Mouse (Mus musculus): Measurements from ENCODE around the gene Fam189a1. TPM values are rescaled to one million over a fixed set of nuclear protein-coding genes. Genes with fewer than 3 reads are reported as not detected.

The Fam189a1 gene
- polyA plus RNA-seq, 1 experiment from 2014 or later = 0.46 TPM

- H3K27ac ChIP-seq (ENCODE audit: low read depth) = no peak overlapping the region
- no peaks in the 10 kb centered on the region for H3K27me3 ChIP-seq (ENCODE audit: insufficient read depth, low read length)
- ATAC-seq (ENCODE audit: insufficient read depth) = no peak
- DNase-seq = no peak
- no peaks in the 10 kb centered on the region for H3K4me1 ChIP-seq (ENCODE audit: insufficient read depth)
- H3K9me3 ChIP-seq (ENCODE audit: low read depth, low read length) = no peaks in the 10 kb centered on the region
- no peak overlapping the region for H3K4me2 ChIP-seq
- H3K4me3 ChIP-seq (ENCODE audit: low read depth, low read length) = no peak overlapping the region
- H3K9ac ChIP-seq = no peak overlapping the region
- 47% methylated on average over 4 of the region's 4 CpGs for WGBS
- TF ChIP-seq CTCF (IDR thresholded peaks at IDR 0.05; ENCODE audit: low read depth) = no peak
- H3K36me3 ChIP-seq (ENCODE audit: insufficient read depth) = no peaks in the 10 kb centered on the region
Measured at GRCm38 (mm10) chr7:65046690-65047089, 109.7 kb downstream of the Fam189a1 start.

GRCm38 (mm10) chr7:65044280-65044679 lies 112.1 kb downstream of the Fam189a1 start:
- Histone ChIP-seq H3K9ac (no peak overlapping the region), H3K4me1 (ENCODE audit: insufficient read depth) (no peaks in the 10 kb centered on the region), H3K9me3 (ENCODE audit: low read depth, low read length) (no peaks in the 10 kb centered on the region), H3K36me3 (ENCODE audit: insufficient read depth) (no peaks in the 10 kb centered on the region), H3K27ac (ENCODE audit: low read depth) (no peak overlapping the region), H3K27me3 (ENCODE audit: insufficient read depth, low read length) (no peaks in the 10 kb centered on the region), H3K4me3 (ENCODE audit: low read depth, low read length) (no peak overlapping the region), H3K4me2 (no peak overlapping the region)
- no peak for TF ChIP-seq CTCF (IDR thresholded peaks at IDR 0.05; ENCODE audit: low read depth)
- no peak for ATAC-seq (ENCODE audit: insufficient read depth)
- WGBS = 62% methylated on average over 6 of the region's 6 CpGs
- DNase-seq = peak; percentile 14

GRCm38 (mm10) chr7:65041106-65041505 lies 115.3 kb downstream of the Fam189a1 start:
- Histone ChIP-seq H3K9ac (no peak overlapping the region), H3K36me3 (ENCODE audit: insufficient read depth) (no peaks in the 10 kb centered on the region), H3K4me2 (no peak overlapping the region), H3K9me3 (ENCODE audit: low read depth, low read length) (no peaks in the 10 kb centered on the region), H3K27me3 (ENCODE audit: insufficient read depth, low read length) (no peaks in the 10 kb centered on the region), H3K27ac (ENCODE audit: low read depth) (no peak overlapping the region), H3K4me3 (ENCODE audit: low read depth, low read length) (no peak overlapping the region), H3K4me1 (ENCODE audit: insufficient read depth) (no peaks in the 10 kb centered on the region)
- TF ChIP-seq CTCF (IDR thresholded peaks at IDR 0.05; ENCODE audit: low read depth) = no peak
- WGBS = 92% methylated on average over 7 of the region's 7 CpGs
- ATAC-seq (ENCODE audit: insufficient read depth) = no peak
- DNase-seq = no peak

- 63% methylated on average over 7 of the region's 7 CpGs for WGBS
- Histone ChIP-seq H3K4me1 (ENCODE audit: insufficient read depth) (no peaks in the 10 kb centered on the region), H3K27ac (ENCODE audit: low read depth) (no peak overlapping the region), H3K9ac (no peak overlapping the region), H3K36me3 (ENCODE audit: insufficient read depth) (no peaks in the 10 kb centered on the region), H3K4me2 (no peak overlapping the region), H3K27me3 (ENCODE audit: insufficient read depth, low read length) (no peaks in the 10 kb centered on the region), H3K4me3 (ENCODE audit: low read depth, low read length) (no peak overlapping the region), H3K9me3 (ENCODE audit: low read depth, low read length) (no peaks in the 10 kb centered on the region)
- no peak for TF ChIP-seq CTCF (IDR thresholded peaks at IDR 0.05; ENCODE audit: low read depth)
- no peak for ATAC-seq (ENCODE audit: insufficient read depth)
- DNase-seq = no peak
Measured at GRCm38 (mm10) chr7:65031741-65032140, 124.6 kb downstream of the Fam189a1 start.

GRCm38 (mm10) chr7:65031195-65031594 lies 125.2 kb downstream of the Fam189a1 start:
- no peak for DNase-seq
- no peak for ATAC-seq (ENCODE audit: insufficient read depth)
- Histone ChIP-seq H3K27ac (ENCODE audit: low read depth) (no peak overlapping the region), H3K4me2 (no peak overlapping the region), H3K4me3 (ENCODE audit: low read depth, low read length) (no peak overlapping the region), H3K9ac (no peak overlapping the region), H3K36me3 (ENCODE audit: insufficient read depth) (no peaks in the 10 kb centered on the region), H3K9me3 (ENCODE audit: low read depth, low read length) (no peaks in the 10 kb centered on the region), H3K27me3 (ENCODE audit: insufficient read depth, low read length) (no peaks in the 10 kb centered on the region), H3K4me1 (ENCODE audit: insufficient read depth) (no peaks in the 10 kb centered on the region)
- TF ChIP-seq CTCF (IDR thresholded peaks at IDR 0.05; ENCODE audit: low read depth) = no peak
- WGBS = 84% methylated on average over 6 of the region's 6 CpGs

GRCm38 (mm10) chr7:65029985-65030384 lies 126.4 kb downstream of the Fam189a1 start:
- no peaks in the 10 kb centered on the region for H3K4me1 ChIP-seq (ENCODE audit: insufficient read depth)
- no peak overlapping the region for H3K27ac ChIP-seq (ENCODE audit: low read depth)
- no peak overlapping the region for H3K4me2 ChIP-seq
- no peak overlapping the region for H3K9ac ChIP-seq
- no peaks in the 10 kb centered on the region for H3K36me3 ChIP-seq (ENCODE audit: insufficient read depth)
- H3K9me3 ChIP-seq (ENCODE audit: low read depth, low read length) = no peaks in the 10 kb centered on the region
- no peak overlapping the region for H3K4me3 ChIP-seq (ENCODE audit: low read depth, low read length)
- WGBS = 86% methylated on average over 16 of the region's 16 CpGs
- ATAC-seq (ENCODE audit: insufficient read depth) (no peak), DNase-seq (no peak)
- no peaks in the 10 kb centered on the region for H3K27me3 ChIP-seq (ENCODE audit: insufficient read depth, low read length)
- TF ChIP-seq CTCF (IDR thresholded peaks at IDR 0.05; ENCODE audit: low read depth) = no peak

GRCm38 (mm10) chr7:65021298-65021697 lies 135.1 kb downstream of the Fam189a1 start:
- WGBS = 61% methylated on average over 2 of the region's 2 CpGs
- Histone ChIP-seq H3K36me3 (ENCODE audit: insufficient read depth) (no peaks in the 10 kb centered on the region), H3K27ac (ENCODE audit: low read depth) (no peak overlapping the region), H3K9ac (no peak overlapping the region), H3K27me3 (ENCODE audit: insufficient read depth, low read length) (no peaks in the 10 kb centered on the region), H3K4me1 (ENCODE audit: insufficient read depth) (no peaks in the 10 kb centered on the region), H3K4me2 (no peak overlapping the region), H3K9me3 (ENCODE audit: low read depth, low read length) (no peaks in the 10 kb centered on the region), H3K4me3 (ENCODE audit: low read depth, low read length) (no peak overlapping the region)
- DNase-seq (peak; percentile 5), ATAC-seq (ENCODE audit: insufficient read depth) (no peak)
- TF ChIP-seq CTCF (IDR thresholded peaks at IDR 0.05; ENCODE audit: low read depth) = no peak

Data from lung, embryonic 14.5 days (tissue).